Mouse (Mus musculus) kidney, postnatal 0 days (tissue): ENCODE data around the gene Ocln. TPM values are rescaled to one million over a fixed set of nuclear protein-coding genes. Genes with fewer than 3 reads are reported as not detected.
A peak's percentile ranks its signal among the peaks of the same experiment; 100 is the strongest.

Experiments
- ATAC-seq: fragments of 200-750 bp; cut with Nextera tagmentation; replicated peaks from 2 replicates; pipeline ENCODE4 v1.8.0; 2017; ENCODE audit warnings: low read depth, moderate number of reproducible peaks, moderate TSS enrichment, moderate library complexity; ENCODE audit not compliant: low FRiP score
- DNase-seq: peaks from one replicate; pipeline ENCODE4 v3.0.0-alpha.2; 2016; ENCODE audit warnings: low spot score
- H3K27ac ChIP-seq: fragments of 300-500 bp; sonication (generic); 2 replicates; pipeline ENCODE4 v1.5.1; 2014; ENCODE audit warnings: mild to moderate bottlenecking
- H3K27me3 ChIP-seq: fragments of 300-500 bp; sonication (generic); 2 replicates; pipeline ENCODE4 v1.6.1; 2014; ENCODE audit warnings: low read length, mixed read lengths; ENCODE audit not compliant: insufficient read depth
- H3K36me3 ChIP-seq: fragments of 300-500 bp; sonication (generic); 2 replicates; pipeline ENCODE4 v1.6.1; 2014; ENCODE audit warnings: low read length, mixed read lengths; ENCODE audit not compliant: insufficient read depth
- H3K4me1 ChIP-seq: fragments of 300-500 bp; sonication (generic); replicated peaks from 2 replicates; pipeline ENCODE4 v1.6.1; 2014; ENCODE audit warnings: antibody characterized with exemption, low read length, mixed read lengths; ENCODE audit not compliant: insufficient read depth
- H3K4me2 ChIP-seq: fragments of 300-500 bp; sonication (generic); 2 replicates; pipeline ENCODE4 v1.6.1; 2014; ENCODE audit warnings: mild to moderate bottlenecking, low read length, moderate library complexity, mixed read lengths
- H3K4me3 ChIP-seq: fragments of 300-500 bp; sonication (generic); replicated peaks from 2 replicates; pipeline ENCODE4 v1.5.1; 2014; ENCODE audit warnings: low read depth, low read length
- H3K9ac ChIP-seq: fragments of 300-500 bp; sonication (generic); 2 replicates; pipeline ENCODE4 v1.6.1; 2014; ENCODE audit warnings: low read depth, low read length
- H3K9me3 ChIP-seq: fragments of 300-500 bp; sonication (generic); replicated peaks from 2 replicates; pipeline ENCODE4 v1.6.1; 2016; ENCODE audit warnings: low read length, inconsistent platforms, mixed read lengths
- CTCF ChIP-seq: IDR thresholded peaks from 2 replicates; pipeline ENCODE4 v1.5.1; 2016; ENCODE audit warnings: antibody characterized with exemption, low read depth, mild to moderate bottlenecking, moderate library complexity
- WGBS: fragments of 180-500 bp; shearing (Covaris S2); extraction: QIAGEN DNeasy Blood & Tissue Kit; methylation state at CpG from one replicate; pipeline ENCODE4 v1.1.7; 2014; 5-methylcytosine and 5-hydroxymethylcytosine counted together
- polyA plus RNA-seq: library from polyadenylated mRNA; unstranded; fragments of >200 nt; fragmentation: Nextera tagmentation; extraction: Ambion mirVana; gene quantifications from 2 replicates; pipeline ENCODE4 v1.2.1, GENCODE M21; 2015

The Ocln gene
- polyA plus RNA-seq, 1 experiment from 2014 or later: 35.3 TPM

DNA sequence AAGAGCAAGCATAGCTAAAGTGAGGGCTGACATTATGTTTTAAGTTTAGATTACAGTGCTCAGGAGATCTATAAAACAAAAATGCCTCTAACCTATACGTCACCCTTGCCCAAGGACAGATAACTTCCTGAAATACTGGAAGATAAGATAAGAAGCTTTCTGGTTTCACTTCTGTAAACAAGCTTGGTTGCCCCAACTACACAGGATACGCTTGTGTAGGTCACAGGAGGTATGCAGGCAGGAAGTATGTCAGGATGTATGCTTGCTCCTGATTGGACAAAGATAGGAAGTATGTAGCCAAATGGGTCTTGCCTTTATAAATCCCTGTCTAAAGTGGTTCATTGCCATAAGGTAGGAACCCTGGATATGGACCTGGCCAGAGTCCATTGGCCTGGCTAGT lies 23.4 kb upstream of the Ocln start:
- no peak for TF ChIP-seq CTCF
- ATAC-seq (0 out of 2 replicates have a peak, but pooled peaks have one; percentile 43), DNase-seq (no peak)
- Histone ChIP-seq H3K4me3 (no peak overlapping the region), H3K4me1 (no peaks in the 10 kb centered on the region), H3K9me3 (no peaks in the 10 kb centered on the region), H3K27me3 (no peaks in the 10 kb centered on the region), H3K27ac (no peak overlapping the region), H3K4me2 (no peak overlapping the region), H3K9ac (no peak overlapping the region), H3K36me3 (no peaks in the 10 kb centered on the region)
- whole genome bisulfite sequencing: 55% methylated on average over 2 of the region's 2 CpGs

DNA sequence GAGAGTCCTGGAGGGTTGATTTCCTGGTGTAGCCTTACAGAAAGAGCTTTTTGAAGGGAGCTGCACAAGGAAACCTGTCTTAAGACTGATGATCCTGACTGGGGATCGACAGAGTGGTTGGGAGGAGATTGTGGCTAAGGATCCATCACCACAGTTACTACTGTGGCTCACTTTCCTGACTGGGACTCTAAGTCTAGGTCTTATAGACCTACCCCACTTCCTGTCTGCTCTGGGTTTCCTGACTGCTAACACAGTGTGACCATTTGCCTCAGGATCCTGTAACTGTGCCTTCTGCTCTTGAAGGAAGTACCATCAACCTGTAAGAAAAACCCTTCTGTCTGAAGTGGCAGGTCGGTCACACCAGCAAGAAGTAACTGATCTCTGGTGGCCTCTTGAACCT lies 18.2 kb upstream of the Ocln start:
- H3K36me3 ChIP-seq: no peaks in the 10 kb centered on the region
- no peak overlapping the region for H3K4me2 ChIP-seq
- no peak overlapping the region for H3K4me3 ChIP-seq
- no peaks in the 10 kb centered on the region for H3K4me1 ChIP-seq
- H3K27ac ChIP-seq: no peak overlapping the region
- H3K9me3 ChIP-seq: no peaks in the 10 kb centered on the region
- WGBS: 62% methylated on average over 2 of the region's 2 CpGs
- no peaks in the 10 kb centered on the region for H3K27me3 ChIP-seq
- no peak for TF ChIP-seq CTCF
- ATAC-seq: no peak
- DNase-seq: no peak
- H3K9ac ChIP-seq: no peak overlapping the region

DNA sequence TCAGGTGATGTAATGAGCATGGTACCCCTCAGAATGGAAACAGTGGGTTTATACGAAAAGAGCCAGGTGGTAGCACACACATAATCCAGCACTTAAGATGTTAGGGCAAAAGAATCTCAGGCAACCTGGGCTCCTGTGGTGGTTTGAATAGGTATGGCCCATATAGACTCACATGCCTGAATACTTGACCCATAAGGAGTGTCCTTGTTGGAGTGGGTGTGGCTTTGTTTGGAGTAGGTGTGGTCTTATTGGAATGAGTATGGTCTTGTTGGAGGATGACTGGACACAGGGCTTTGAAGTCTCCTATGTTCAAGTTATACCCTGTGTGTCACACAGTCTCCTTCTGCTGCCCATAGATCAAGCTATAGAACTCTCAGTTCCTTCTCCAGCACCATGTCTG lies 15.8 kb upstream of the Ocln start:
- H3K9me3 ChIP-seq: no peaks in the 10 kb centered on the region
- H3K4me3 ChIP-seq: no peak overlapping the region
- no peaks in the 10 kb centered on the region for H3K36me3 ChIP-seq
- no peak overlapping the region for H3K27ac ChIP-seq
- ATAC-seq (no peak), DNase-seq (no peak)
- no peak overlapping the region for H3K4me2 ChIP-seq
- H3K4me1 ChIP-seq: no peaks in the 10 kb centered on the region
- no peak for TF ChIP-seq CTCF
- WGBS: 100% methylated on average over 1 of the region's 1 CpGs
- no peaks in the 10 kb centered on the region for H3K27me3 ChIP-seq
- no peak overlapping the region for H3K9ac ChIP-seq

DNA sequence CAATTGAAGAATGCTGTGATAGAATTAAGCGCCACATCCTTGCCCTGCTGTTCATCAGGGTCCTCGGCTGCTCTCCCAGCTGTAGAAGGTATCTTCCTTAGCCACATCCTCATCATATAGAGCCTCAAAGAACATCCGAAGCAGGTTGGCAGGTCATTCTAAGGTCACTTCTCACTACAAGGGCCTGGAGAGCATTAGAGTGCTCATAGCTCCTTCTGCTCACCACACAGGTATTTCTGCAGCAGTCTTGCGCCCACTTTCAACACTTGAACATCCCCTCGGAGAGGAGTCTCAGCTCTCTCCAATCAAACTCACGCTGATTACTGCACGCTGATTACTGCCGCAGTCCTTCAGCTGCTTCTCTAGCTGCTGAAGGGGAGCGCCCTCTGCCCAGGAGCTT lies 6.9 kb upstream of the Ocln start:
- DNase-seq (no peak), ATAC-seq (no peak)

DNA sequence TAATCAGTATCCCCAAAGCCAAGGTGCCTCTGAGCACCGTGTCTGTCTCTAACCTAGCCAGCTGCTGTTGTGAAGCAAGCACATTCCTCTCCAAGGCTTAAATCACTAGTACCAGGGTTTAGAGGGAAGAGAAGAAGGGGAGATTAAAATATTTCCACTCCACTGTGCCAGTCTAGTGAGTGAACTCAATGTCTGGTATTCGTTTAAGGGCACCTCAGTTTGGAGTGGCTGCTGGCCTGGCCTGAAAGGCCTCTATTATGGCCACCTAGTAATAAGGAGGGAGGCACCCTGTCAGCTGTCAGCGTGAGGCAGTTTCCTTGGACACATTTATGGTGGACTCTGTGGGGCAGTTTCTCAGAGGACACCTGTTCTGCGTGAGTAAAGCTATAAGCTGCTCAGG lies 4.5 kb upstream of the Ocln start:
- Histone ChIP-seq H3K4me1 (no peaks in the 10 kb centered on the region), H3K4me2 (no peak overlapping the region), H3K27ac (no peak overlapping the region), H3K4me3 (no peak overlapping the region), H3K9ac (no peak overlapping the region), H3K9me3 (no peaks in the 10 kb centered on the region), H3K27me3 (peaks cover 12% of the 10 kb centered on the region), H3K36me3 (no peaks in the 10 kb centered on the region)
- ATAC-seq (no peak), DNase-seq (no peak)
- no peak for TF ChIP-seq CTCF
- WGBS: 46% methylated on average over 4 of the region's 4 CpGs

More for the DNA sequence above, 6.9 kb upstream of the Ocln start:
- no peak for TF ChIP-seq CTCF
- Histone ChIP-seq H3K4me1 (no peaks in the 10 kb centered on the region), H3K4me3 (no peak overlapping the region), H3K36me3 (no peaks in the 10 kb centered on the region), H3K9ac (no peak overlapping the region), H3K9me3 (no peaks in the 10 kb centered on the region), H3K27ac (no peak overlapping the region), H3K27me3 (no peaks in the 10 kb centered on the region), H3K4me2 (no peak overlapping the region)
- 82% methylated on average over 9 of the region's 9 CpGs for WGBS

DNA sequence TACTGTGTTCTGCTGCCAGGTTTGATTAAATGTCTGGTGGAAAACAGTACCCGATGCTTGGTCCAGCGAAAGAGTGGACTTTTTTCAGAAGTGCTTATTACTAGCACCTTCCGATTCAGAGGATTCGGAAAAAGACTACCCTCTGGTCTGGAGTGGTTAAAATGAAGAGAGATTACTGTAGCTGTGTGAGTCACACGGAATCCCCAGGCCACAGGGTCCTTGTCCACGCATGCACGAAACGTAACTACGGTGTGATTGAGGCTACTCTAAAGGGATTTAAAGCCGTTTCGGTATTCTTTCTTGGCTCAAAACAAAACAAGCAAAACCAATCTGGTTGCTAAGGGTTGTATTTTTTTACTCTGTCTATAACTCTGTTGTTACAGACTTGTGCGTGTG lies 522 bp upstream of the Ocln start:
- H3K9me3 ChIP-seq: no peaks in the 10 kb centered on the region
- WGBS: 4% methylated on average over 12 of the region's 12 CpGs
- peak overlapping the region; percentile 72 for H3K9ac ChIP-seq
- ATAC-seq (no peak), DNase-seq (no peak)
- TF ChIP-seq CTCF: no peak
- no peaks in the 10 kb centered on the region for H3K4me1 ChIP-seq
- H3K36me3 ChIP-seq: no peaks in the 10 kb centered on the region
- peak overlapping the region; percentile 65 for H3K4me3 ChIP-seq
- peak overlapping the region; percentile 83; the same call in 1 of the 2 replicates for H3K27ac ChIP-seq
- peaks cover 20% of the 10 kb centered on the region for H3K27me3 ChIP-seq
- peak overlapping the region; percentile 93 for H3K4me2 ChIP-seq

DNA sequence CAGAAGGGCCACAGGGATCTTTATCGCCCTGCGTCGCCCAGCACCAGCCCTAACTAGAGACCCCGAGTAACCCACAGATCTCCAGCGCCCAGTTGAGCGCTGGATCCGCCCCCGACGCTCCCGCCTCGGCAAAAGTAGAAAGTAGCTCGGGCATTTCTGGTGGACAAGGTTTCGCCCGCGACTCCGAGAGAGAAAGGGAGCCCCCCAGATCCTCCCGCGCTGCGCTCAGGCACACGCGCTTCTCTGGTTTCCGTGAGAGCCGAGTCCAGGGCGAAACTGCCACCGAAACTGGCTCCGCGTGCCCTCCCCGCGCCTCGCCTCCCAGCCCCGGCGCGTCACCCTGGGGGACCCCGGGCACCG lies 529 bp downstream of the Ocln start:
- Histone ChIP-seq H3K9me3 (no peaks in the 10 kb centered on the region), H3K27me3 (peaks cover 20% of the 10 kb centered on the region), H3K9ac (peak overlapping the region; percentile 72), H3K27ac (peak overlapping the region; percentile 83), H3K4me3 (peak overlapping the region; percentile 65), H3K4me2 (peak overlapping the region; percentile 93), H3K4me1 (no peaks in the 10 kb centered on the region), H3K36me3 (no peaks in the 10 kb centered on the region)
- DNase-seq: no peak
- under 1% methylated on average over 35 of the region's 35 CpGs for WGBS
- no peak for ATAC-seq
- TF ChIP-seq CTCF: no peak
